Mouse (Mus musculus): ENCODE measurements around the gene Tril. TPM values are rescaled to one million over a fixed set of nuclear protein-coding genes. Genes with fewer than 3 reads are reported as not detected.
A peak's percentile ranks its signal among the peaks of the same experiment; 100 is the strongest.

Gene Tril
- total and polyA plus RNA-seq, 3 experiments: 3.3 to 4.4 (median 3.9) TPM

- no peak overlapping the region for H3K4me3 ChIP-seq
- intact Hi-C loops (cut with DNase I): loop anchor here (10.0 kb wide), 1 partner anchor 1159 kb away; no protein-coding TSS in a partner anchor
- DNase-seq: no peak
- H3K27me3 ChIP-seq (ENCODE audit: control insufficient read depth, insufficient read depth, low read length): no peaks in the 10 kb centered on the region
- 83% methylated on average over 5 of the region's 5 CpGs for WGBS
- no peak overlapping the region for H3K27ac ChIP-seq
- H3K36me3 ChIP-seq (ENCODE audit: control insufficient read depth, insufficient read depth, low read length): no peaks in the 10 kb centered on the region
- TF ChIP-seq CTCF (IDR thresholded peaks at IDR 0.05) (no peak), POLR2A (IDR thresholded peaks at IDR 0.05; ENCODE audit: insufficient read depth, low read depth, low read length) (no peak), EP300 (IDR thresholded peaks at IDR 0.05; ENCODE audit: insufficient read depth, low read depth, low read length) (no peak)
- H3K79me2 ChIP-seq (replicated peaks; ENCODE audit: control insufficient read depth, insufficient read depth, low read length): no peaks in the 10 kb centered on the region
- no peak overlapping the region for H3K9ac ChIP-seq (ENCODE audit: low read depth, low read length)
- peaks cover 4% of the 10 kb centered on the region for H3K4me1 ChIP-seq (ENCODE audit: control insufficient read depth, insufficient read depth, low read length)
Measured at GRCm38 (mm10) chr6:53806021-53806420, 14.6 kb downstream of the Tril start.

- no peak for DNase-seq
- 57% methylated on average over 6 of the region's 6 CpGs for WGBS
- H3K27me3 ChIP-seq (ENCODE audit: control insufficient read depth, insufficient read depth, low read length): no peaks in the 10 kb centered on the region
- peaks cover 4% of the 10 kb centered on the region for H3K4me1 ChIP-seq (ENCODE audit: control insufficient read depth, insufficient read depth, low read length)
- no peaks in the 10 kb centered on the region for H3K79me2 ChIP-seq (replicated peaks; ENCODE audit: control insufficient read depth, insufficient read depth, low read length)
- no peak overlapping the region for H3K4me3 ChIP-seq
- intact Hi-C loops (cut with DNase I): loop anchor here (10.0 kb wide), 1 partner anchor 1161 kb away; no protein-coding TSS in a partner anchor
- TF ChIP-seq CTCF (IDR thresholded peaks at IDR 0.05) (no peak), EP300 (IDR thresholded peaks at IDR 0.05; ENCODE audit: insufficient read depth, low read depth, low read length) (no peak), POLR2A (IDR thresholded peaks at IDR 0.05; ENCODE audit: insufficient read depth, low read depth, low read length) (no peak)
- no peak overlapping the region for H3K27ac ChIP-seq
- H3K36me3 ChIP-seq (ENCODE audit: control insufficient read depth, insufficient read depth, low read length): no peaks in the 10 kb centered on the region
- no peak overlapping the region for H3K9ac ChIP-seq (ENCODE audit: low read depth, low read length)
Measured at GRCm38 (mm10) chr6:53804145-53804544, 16.5 kb downstream of the Tril start.

- intact Hi-C loops (cut with DNase I): loop anchor here (10.0 kb wide), 1 partner anchor 1161 kb away; no protein-coding TSS in a partner anchor
- Histone ChIP-seq H3K27ac (no peak overlapping the region), H3K9ac (ENCODE audit: low read depth, low read length) (no peak overlapping the region), H3K4me3 (no peak overlapping the region), H3K36me3 (ENCODE audit: control insufficient read depth, insufficient read depth, low read length) (no peaks in the 10 kb centered on the region), H3K27me3 (ENCODE audit: control insufficient read depth, insufficient read depth, low read length) (no peaks in the 10 kb centered on the region), H3K4me1 (ENCODE audit: control insufficient read depth, insufficient read depth, low read length) (peaks cover 4% of the 10 kb centered on the region), H3K79me2 (replicated peaks; ENCODE audit: control insufficient read depth, insufficient read depth, low read length) (no peaks in the 10 kb centered on the region)
- DNase-seq: no peak
- WGBS: 97% methylated on average over 4 of the region's 4 CpGs
- TF ChIP-seq POLR2A (IDR thresholded peaks at IDR 0.05; ENCODE audit: insufficient read depth, low read depth, low read length): no peak
- TF ChIP-seq CTCF (IDR thresholded peaks at IDR 0.05): no peak
- TF ChIP-seq EP300 (IDR thresholded peaks at IDR 0.05; ENCODE audit: insufficient read depth, low read depth, low read length): no peak
Measured at GRCm38 (mm10) chr6:53803551-53803950, 17.1 kb downstream of the Tril start.

GRCm38 (mm10) chr6:53801893-53802286 lies 18.7 kb downstream of the Tril start:
- intact Hi-C loops (cut with DNase I): loop anchor here (10.0 kb wide), 1 partner anchor 1163 kb away; no protein-coding TSS in a partner anchor
- no peaks in the 10 kb centered on the region for H3K79me2 ChIP-seq (replicated peaks; ENCODE audit: control insufficient read depth, insufficient read depth, low read length)
- no peak overlapping the region; the same call in 1 of the 2 replicates for H3K27ac ChIP-seq
- H3K4me1 ChIP-seq (ENCODE audit: control insufficient read depth, insufficient read depth, low read length): peaks cover 4% of the 10 kb centered on the region
- no peaks in the 10 kb centered on the region for H3K36me3 ChIP-seq (ENCODE audit: control insufficient read depth, insufficient read depth, low read length)
- no peak for TF ChIP-seq CTCF (IDR thresholded peaks at IDR 0.05)
- 0 out of 2 replicates have a peak, but pooled peaks have one; percentile 23 for TF ChIP-seq EP300 (IDR thresholded peaks at IDR 0.05; ENCODE audit: insufficient read depth, low read depth, low read length)
- DNase-seq: peak; percentile 46 to 70
- H3K27me3 ChIP-seq (ENCODE audit: control insufficient read depth, insufficient read depth, low read length): no peaks in the 10 kb centered on the region
- H3K9ac ChIP-seq (ENCODE audit: low read depth, low read length): no peak overlapping the region
- WGBS: 25% methylated on average over 5 of the region's 5 CpGs
- no peak overlapping the region for H3K4me3 ChIP-seq

- H3K4me1 ChIP-seq (ENCODE audit: control insufficient read depth, insufficient read depth, low read length): peaks cover 4% of the 10 kb centered on the region
- DNase-seq: no peak
- no peak overlapping the region for H3K9ac ChIP-seq (ENCODE audit: low read depth, low read length)
- no peaks in the 10 kb centered on the region for H3K36me3 ChIP-seq (ENCODE audit: control insufficient read depth, insufficient read depth, low read length)
- H3K27me3 ChIP-seq (ENCODE audit: control insufficient read depth, insufficient read depth, low read length): no peaks in the 10 kb centered on the region
- H3K4me3 ChIP-seq: no peak overlapping the region
- no peaks in the 10 kb centered on the region for H3K79me2 ChIP-seq (replicated peaks; ENCODE audit: control insufficient read depth, insufficient read depth, low read length)
- intact Hi-C loops (cut with DNase I): loop anchor here (10.0 kb wide), 1 partner anchor 1163 kb away; no protein-coding TSS in a partner anchor
- WGBS: 36% methylated on average over 4 of the region's 4 CpGs
- no peak overlapping the region; the same call in 1 of the 2 replicates for H3K27ac ChIP-seq
- TF ChIP-seq POLR2A (IDR thresholded peaks at IDR 0.05; ENCODE audit: insufficient read depth, low read depth, low read length): no peak
- no peak for TF ChIP-seq EP300 (IDR thresholded peaks at IDR 0.05; ENCODE audit: insufficient read depth, low read depth, low read length)
- TF ChIP-seq CTCF (IDR thresholded peaks at IDR 0.05): no peak
Measured at GRCm38 (mm10) chr6:53801269-53801892, 19.2 kb downstream of the Tril start.

GRCm38 (mm10) chr6:53798865-53799264 lies 21.8 kb downstream of the Tril start:
- WGBS: 90% methylated on average over 3 of the region's 3 CpGs
- no peaks in the 10 kb centered on the region for H3K79me2 ChIP-seq (replicated peaks; ENCODE audit: control insufficient read depth, insufficient read depth, low read length)
- no peaks in the 10 kb centered on the region for H3K27me3 ChIP-seq (ENCODE audit: control insufficient read depth, insufficient read depth, low read length)
- no peaks in the 10 kb centered on the region for H3K36me3 ChIP-seq (ENCODE audit: control insufficient read depth, insufficient read depth, low read length)
- no peak overlapping the region for H3K27ac ChIP-seq
- H3K4me3 ChIP-seq: no peak overlapping the region
- no peak for DNase-seq
- intact Hi-C loops (cut with DNase I): loop anchor here (5.0 kb wide), 4 partner anchors 73 to 428 kb away; no protein-coding TSS in a partner anchor
- TF ChIP-seq EP300 (IDR thresholded peaks at IDR 0.05; ENCODE audit: insufficient read depth, low read depth, low read length): no peak
- no peak for TF ChIP-seq CTCF (IDR thresholded peaks at IDR 0.05)
- no peak for TF ChIP-seq POLR2A (IDR thresholded peaks at IDR 0.05; ENCODE audit: insufficient read depth, low read depth, low read length)
- no peak overlapping the region for H3K9ac ChIP-seq (ENCODE audit: low read depth, low read length)
- H3K4me1 ChIP-seq (ENCODE audit: control insufficient read depth, insufficient read depth, low read length): peaks cover 4% of the 10 kb centered on the region

Measured in heart, adult 2 months (tissue).